Mouse (Mus musculus) midbrain, embryonic 11.5 days (tissue): ENCODE measurements at regions not wholly inside any gene's neighbourhood (a gene's known extent, or its start where the extent isn't known, plus 50 kb on each side); places are given as distances from the start of the nearest gene placed in this dataset.

Source experiments
- ATAC-seq: fragments of 200-750 bp; cut with Nextera tagmentation; 2 replicates; pipeline ENCODE4 v1.8.0; 2017; ENCODE audit warnings: moderate TSS enrichment, moderate library complexity; ENCODE audit not compliant: low FRiP score
- DNase-seq: peaks from one replicate; pipeline ENCODE4 v3.0.0; 2015; ENCODE audit warnings: low spot score; ENCODE audit errors: missing footprints
- H3K27ac ChIP-seq: fragments of 300-500 bp; sonication (generic); 2 replicates; pipeline ENCODE4 v1.5.1; 2014; ENCODE audit warnings: low read depth, low read length
- H3K27me3 ChIP-seq: fragments of 300-500 bp; sonication (generic); 2 replicates; pipeline ENCODE4 v1.6.1; 2014; ENCODE audit warnings: mild to moderate bottlenecking, low read length, moderate library complexity, mixed read lengths; ENCODE audit not compliant: control insufficient read depth, insufficient read depth
- H3K36me3 ChIP-seq: fragments of 300-500 bp; sonication (generic); 2 replicates; pipeline ENCODE4 v1.6.1; 2014; ENCODE audit warnings: mild to moderate bottlenecking, low read length, moderate library complexity, mixed read lengths; ENCODE audit not compliant: control insufficient read depth, insufficient read depth
- H3K4me1 ChIP-seq: fragments of 300-500 bp; sonication (generic); 2 replicates; pipeline ENCODE4 v1.6.1; 2014; ENCODE audit warnings: low read length; ENCODE audit not compliant: control insufficient read depth, insufficient read depth
- H3K4me2 ChIP-seq: fragments of 300-500 bp; sonication (generic); 2 replicates; pipeline ENCODE4 v1.6.1; 2014; ENCODE audit warnings: mild to moderate bottlenecking, moderate library complexity
- H3K4me3 ChIP-seq: fragments of 300-500 bp; sonication (generic); 2 replicates; pipeline ENCODE4 v1.5.1; 2014; ENCODE audit warnings: low read depth, low read length
- H3K9ac ChIP-seq: fragments of 300-500 bp; sonication (generic); 2 replicates; pipeline ENCODE4 v1.6.1; 2014; ENCODE audit warnings: low read length
- H3K9me3 ChIP-seq: fragments of 300-500 bp; sonication (generic); 2 replicates; pipeline ENCODE4 v1.6.1; 2016; ENCODE audit warnings: low read length; ENCODE audit not compliant: control insufficient read depth
- WGBS: fragments of 180-500 bp; shearing (Covaris S2); extraction: QIAGEN DNeasy Blood & Tissue Kit; methylation state at CpG from one replicate; pipeline ENCODE4 v1.1.7; 2014; 5-methylcytosine and 5-hydroxymethylcytosine counted together

DNA sequence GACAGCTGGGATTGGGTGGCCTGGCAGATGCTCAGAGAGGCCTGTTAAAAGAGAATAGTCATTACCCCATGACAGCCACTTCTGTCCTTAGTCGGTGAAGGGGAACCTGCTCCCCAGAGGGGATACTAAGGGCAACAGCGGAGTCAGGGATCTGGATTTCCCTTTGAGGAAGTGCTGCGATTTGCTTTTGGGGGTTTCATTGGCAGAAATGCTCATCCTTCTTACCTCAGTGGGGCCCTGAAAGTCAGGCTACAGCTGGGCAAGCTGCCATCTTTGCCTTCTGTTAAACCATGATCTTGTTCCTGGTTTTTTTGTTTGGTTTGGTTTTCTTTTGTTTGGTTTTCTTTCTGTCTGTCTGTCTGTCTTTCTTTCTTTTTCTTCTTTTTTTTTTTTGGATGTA, 195.7 kb downstream of the Bcor start:
- Histone ChIP-seq H3K27ac (no peak overlapping the region), H3K9me3 (no peaks in the 10 kb centered on the region), H3K27me3 (no peaks in the 10 kb centered on the region), H3K36me3 (no peaks in the 10 kb centered on the region), H3K9ac (no peak overlapping the region), H3K4me1 (no peaks in the 10 kb centered on the region), H3K4me3 (no peak overlapping the region), H3K4me2 (no peak overlapping the region)
- WGBS: 55% methylated on average over 3 of the region's 3 CpGs
- ATAC-seq (no peak), DNase-seq (no peak)

DNA sequence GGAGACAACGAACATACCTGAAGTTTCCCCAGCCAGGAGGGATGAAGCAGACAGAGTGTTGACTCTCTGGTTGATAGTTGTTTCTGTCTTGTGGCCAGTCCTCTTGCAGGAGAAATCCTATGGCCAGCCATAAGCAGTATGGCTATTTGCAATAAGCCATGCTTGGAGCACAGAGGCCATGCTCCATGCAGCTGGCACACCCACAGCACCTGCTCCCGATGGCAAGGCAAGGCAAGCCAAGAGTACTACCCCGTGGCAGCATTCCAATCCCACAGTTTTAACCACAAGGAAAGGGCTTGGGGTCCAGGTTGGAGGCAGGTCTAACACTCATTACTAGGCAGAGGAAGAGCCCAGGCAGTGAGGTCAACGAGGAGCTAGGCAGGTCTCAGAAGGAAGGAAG, 181.5 kb downstream of the Bcor start:
- H3K27me3 ChIP-seq: no peaks in the 10 kb centered on the region
- H3K9me3 ChIP-seq: no peaks in the 10 kb centered on the region
- WGBS: 84% methylated on average over 4 of the region's 4 CpGs
- no peak overlapping the region for H3K4me2 ChIP-seq
- no peak overlapping the region for H3K27ac ChIP-seq
- no peaks in the 10 kb centered on the region for H3K4me1 ChIP-seq
- DNase-seq (no peak), ATAC-seq (no peak)
- H3K9ac ChIP-seq: no peak overlapping the region
- no peaks in the 10 kb centered on the region for H3K36me3 ChIP-seq
- no peak overlapping the region for H3K4me3 ChIP-seq

DNA sequence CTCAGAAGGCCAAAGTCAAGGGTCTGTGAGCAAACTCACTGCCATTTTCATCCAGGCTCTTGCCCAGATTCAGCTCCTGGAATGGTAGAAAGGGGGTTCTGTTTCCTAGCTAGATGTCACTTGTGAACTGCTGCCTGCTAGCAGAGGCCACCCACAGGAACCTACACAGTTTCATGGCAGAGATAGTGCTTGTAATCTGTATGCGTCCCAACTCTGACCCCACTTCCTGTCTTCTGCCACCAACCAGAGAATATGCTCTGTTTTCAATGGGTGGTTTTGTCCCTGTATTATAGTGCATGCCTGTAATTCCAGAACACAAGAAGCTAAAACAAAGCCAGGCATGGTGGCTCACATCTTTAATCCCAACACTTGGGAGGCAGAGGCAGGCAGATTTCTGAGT, 176.9 kb downstream of the Bcor start:
- Histone ChIP-seq H3K4me3 (no peak overlapping the region), H3K27ac (no peak overlapping the region), H3K4me2 (no peak overlapping the region), H3K4me1 (peaks cover 2% of the 10 kb centered on the region), H3K27me3 (peaks cover 3% of the 10 kb centered on the region; the same call in 1 of the 2 replicates), H3K9ac (no peak overlapping the region), H3K9me3 (no peaks in the 10 kb centered on the region), H3K36me3 (no peaks in the 10 kb centered on the region)
- 71% methylated on average over 1 of the region's 1 CpGs for WGBS
- no peak for ATAC-seq
- no peak for DNase-seq
